Mouse (Mus musculus): ENCODE results near the gene Rccd1. TPM values are rescaled to one million over a fixed set of nuclear protein-coding genes. Genes with fewer than 3 reads are reported as not detected.

The Rccd1 gene
- polyA plus RNA-seq, 1 experiment from 2014 or later = 7.0 TPM

DNA sequence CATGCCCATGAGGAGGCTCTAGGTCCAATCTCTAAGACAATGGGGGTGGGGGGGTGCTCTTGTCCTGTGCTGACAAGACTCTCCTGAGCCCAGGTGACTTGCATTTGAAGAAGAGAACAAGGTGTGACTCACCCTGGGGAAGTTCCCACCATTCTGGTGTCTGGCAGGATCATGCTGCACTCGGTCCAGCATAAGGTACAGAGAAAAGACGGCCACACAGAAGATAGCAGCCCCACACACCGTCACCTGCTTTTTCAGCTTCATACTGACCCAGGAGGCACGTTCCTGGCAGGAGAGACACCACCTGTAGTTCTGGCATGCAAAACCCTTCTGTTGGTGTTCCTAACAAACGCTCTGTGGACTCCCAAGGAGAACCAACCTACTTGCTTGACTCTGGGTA lies 45.2 kb upstream of the Rccd1 start:
- H3K27me3 ChIP-seq (replicated peaks; ENCODE audit: control insufficient read depth, insufficient read depth, low read length) = no peaks in the 10 kb centered on the region
- WGBS = 67% methylated on average over 5 of the region's 5 CpGs
- DNase-seq (ENCODE audit: low spot score) = no peak
- H3K9me3 ChIP-seq (replicated peaks; ENCODE audit: control insufficient read depth, low read length) = no peaks in the 10 kb centered on the region
- no peak overlapping the region for H3K27ac ChIP-seq (ENCODE audit: low read depth, low read length)
- no peak overlapping the region for H3K9ac ChIP-seq (ENCODE audit: low read length)
- H3K4me2 ChIP-seq (ENCODE audit: low read length) = peak overlapping the region; percentile 68
- H3K36me3 ChIP-seq (ENCODE audit: control insufficient read depth, insufficient read depth, low read length) = peaks cover 32% of the 10 kb centered on the region
- H3K4me3 ChIP-seq (ENCODE audit: low read depth, low read length) = 0 out of 2 replicates have a peak overlapping the region, but pooled peaks have one; percentile 89
- H3K4me1 ChIP-seq (ENCODE audit: control insufficient read depth, insufficient read depth, low read length) = 0 out of 2 replicates have a peak, but pooled peaks cover 2% of the 10 kb centered on the region
- no peak for ATAC-seq

DNA sequence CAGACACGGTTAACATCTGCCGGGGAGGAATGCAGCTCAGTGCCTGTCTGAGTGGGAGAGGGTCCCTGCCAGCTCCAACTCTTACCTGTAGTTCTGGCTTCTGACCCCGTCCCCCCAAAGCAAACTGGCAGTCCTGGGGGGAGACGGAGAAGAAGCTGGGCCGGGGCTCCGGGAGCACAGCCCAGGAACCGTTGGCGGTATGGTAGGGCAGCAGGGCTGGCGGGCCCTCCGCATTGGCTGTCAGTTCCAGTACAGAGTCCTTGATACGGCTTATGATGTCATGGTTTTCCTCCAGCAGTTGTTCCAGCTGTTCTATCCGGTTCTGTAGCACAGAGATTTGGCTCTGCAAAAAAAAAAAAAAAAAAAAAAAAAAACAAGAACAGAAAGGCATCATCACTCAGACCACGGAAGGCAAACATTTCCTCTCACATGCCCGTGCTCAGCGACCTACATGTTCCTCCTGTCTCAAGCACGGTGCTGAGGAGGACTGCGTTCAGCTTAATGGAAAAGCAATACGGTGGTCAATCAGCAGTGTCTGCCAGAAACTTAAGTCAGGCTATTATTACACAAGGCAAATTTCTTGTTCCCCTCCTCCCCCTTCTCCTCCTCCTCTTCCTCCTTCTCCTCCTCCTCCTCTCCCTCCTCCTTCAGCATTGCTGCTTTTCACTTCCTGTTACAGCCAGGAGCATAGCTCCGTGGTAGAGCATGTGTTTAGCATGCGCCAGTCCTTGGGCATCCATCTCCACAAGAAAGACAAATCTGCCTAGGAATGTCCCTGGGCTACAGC lies 44.6 kb upstream of the Rccd1 start:
- 0 out of 2 replicates have a peak, but pooled peaks cover 2% of the 10 kb centered on the region for H3K4me1 ChIP-seq (ENCODE audit: control insufficient read depth, insufficient read depth, low read length)
- no peak overlapping the region for H3K27ac ChIP-seq (ENCODE audit: low read depth, low read length)
- ATAC-seq (no peak), DNase-seq (ENCODE audit: low spot score) (no peak)
- no peak overlapping the region for H3K4me3 ChIP-seq (ENCODE audit: low read depth, low read length)
- H3K27me3 ChIP-seq (replicated peaks; ENCODE audit: control insufficient read depth, insufficient read depth, low read length) = no peaks in the 10 kb centered on the region
- peaks cover 38% of the 10 kb centered on the region for H3K36me3 ChIP-seq (ENCODE audit: control insufficient read depth, insufficient read depth, low read length)
- H3K9me3 ChIP-seq (replicated peaks; ENCODE audit: control insufficient read depth, low read length) = no peaks in the 10 kb centered on the region
- H3K4me2 ChIP-seq (ENCODE audit: low read length) = no peak overlapping the region
- 88% methylated on average over 20 of the region's 20 CpGs for WGBS
- no peak overlapping the region for H3K9ac ChIP-seq (ENCODE audit: low read length)

DNA sequence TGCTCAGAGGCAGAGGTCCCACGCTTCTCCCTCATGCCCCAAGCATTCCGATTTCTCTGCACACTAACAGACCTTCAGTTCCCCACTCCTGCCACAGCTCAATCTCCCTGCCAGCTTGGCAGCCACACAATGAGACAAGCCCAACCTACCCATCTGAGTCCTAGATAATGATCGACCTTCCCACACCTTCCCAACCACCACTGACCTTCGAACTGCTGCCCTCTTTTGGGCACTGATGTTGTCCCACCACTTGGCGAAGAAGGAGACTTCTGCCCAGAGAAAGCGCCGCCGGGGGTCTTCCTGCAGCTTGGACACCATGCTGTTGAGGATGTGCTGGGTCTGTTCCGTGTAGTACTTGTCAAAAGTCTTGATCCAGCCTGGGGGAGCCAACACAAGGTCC lies 43.8 kb upstream of the Rccd1 start:
- ATAC-seq = no peak
- WGBS = 90% methylated on average over 9 of the region's 9 CpGs

DNA sequence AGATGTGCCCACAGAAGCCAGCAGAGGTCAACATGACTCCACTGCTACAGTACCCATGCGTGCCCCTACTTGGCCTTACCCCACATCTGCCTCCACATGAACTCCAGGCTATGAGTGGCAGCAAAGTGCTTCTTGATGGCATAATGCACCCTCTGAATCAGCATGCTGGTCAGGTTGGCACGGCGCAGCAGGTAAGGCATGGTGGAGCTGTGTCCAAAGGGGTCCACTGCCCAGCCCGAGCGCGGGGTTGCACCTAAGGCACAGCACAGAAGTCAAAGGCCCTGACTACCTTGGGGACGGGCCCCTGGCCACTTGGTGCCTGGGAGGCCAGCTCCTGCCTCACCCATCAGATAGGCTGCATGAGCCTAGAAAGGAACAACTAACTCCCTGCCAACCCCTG lies 43.0 kb upstream of the Rccd1 start:
- WGBS = 98% methylated on average over 7 of the region's 7 CpGs
- Histone ChIP-seq H3K36me3 (ENCODE audit: control insufficient read depth, insufficient read depth, low read length) (peaks cover 54% of the 10 kb centered on the region), H3K9me3 (replicated peaks; ENCODE audit: control insufficient read depth, low read length) (no peaks in the 10 kb centered on the region), H3K4me2 (ENCODE audit: low read length) (no peak overlapping the region), H3K27ac (ENCODE audit: low read depth, low read length) (no peak overlapping the region), H3K9ac (ENCODE audit: low read length) (no peak overlapping the region), H3K4me3 (ENCODE audit: low read depth, low read length) (no peak overlapping the region), H3K27me3 (replicated peaks; ENCODE audit: control insufficient read depth, insufficient read depth, low read length) (no peaks in the 10 kb centered on the region), H3K4me1 (ENCODE audit: control insufficient read depth, insufficient read depth, low read length) (0 out of 2 replicates have a peak, but pooled peaks cover 2% of the 10 kb centered on the region)
- DNase-seq (ENCODE audit: low spot score) (no peak), ATAC-seq (no peak)

More for the DNA sequence above, 43.8 kb upstream of the Rccd1 start:
- Histone ChIP-seq H3K4me1 (ENCODE audit: control insufficient read depth, insufficient read depth, low read length) (0 out of 2 replicates have a peak, but pooled peaks cover 2% of the 10 kb centered on the region), H3K36me3 (ENCODE audit: control insufficient read depth, insufficient read depth, low read length) (peaks cover 46% of the 10 kb centered on the region), H3K4me2 (ENCODE audit: low read length) (no peak overlapping the region), H3K27ac (ENCODE audit: low read depth, low read length) (no peak overlapping the region), H3K9ac (ENCODE audit: low read length) (no peak overlapping the region), H3K4me3 (ENCODE audit: low read depth, low read length) (no peak overlapping the region), H3K27me3 (replicated peaks; ENCODE audit: control insufficient read depth, insufficient read depth, low read length) (no peaks in the 10 kb centered on the region), H3K9me3 (replicated peaks; ENCODE audit: control insufficient read depth, low read length) (no peaks in the 10 kb centered on the region)
- no peak for DNase-seq (ENCODE audit: low spot score)

DNA sequence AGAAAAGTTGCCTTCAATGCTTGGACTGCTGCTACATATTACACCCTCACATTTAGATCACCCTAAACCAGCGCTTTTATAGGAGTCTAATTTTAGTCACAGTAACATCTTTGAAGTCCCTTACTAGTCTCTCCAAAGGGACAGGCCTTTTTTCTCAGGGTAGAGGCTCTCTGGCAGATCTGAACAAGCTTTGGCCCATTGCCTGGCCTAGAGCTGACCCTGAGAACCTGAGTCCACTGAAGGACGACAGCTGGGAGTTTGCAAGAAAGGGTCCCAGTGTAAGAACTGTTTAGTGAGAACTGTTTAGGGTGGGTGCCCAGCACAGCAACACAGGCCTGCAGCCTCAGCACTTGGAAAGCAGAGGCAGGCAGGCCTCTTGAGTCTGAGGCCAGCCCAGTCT lies 41.5 kb upstream of the Rccd1 start:
- peaks cover 69% of the 10 kb centered on the region for H3K36me3 ChIP-seq (ENCODE audit: control insufficient read depth, insufficient read depth, low read length)
- ATAC-seq (no peak), DNase-seq (ENCODE audit: low spot score) (no peak)
- H3K4me2 ChIP-seq (ENCODE audit: low read length) = no peak overlapping the region
- 0 out of 2 replicates have a peak, but pooled peaks cover 2% of the 10 kb centered on the region for H3K4me1 ChIP-seq (ENCODE audit: control insufficient read depth, insufficient read depth, low read length)
- no peak overlapping the region for H3K9ac ChIP-seq (ENCODE audit: low read length)
- H3K27me3 ChIP-seq (replicated peaks; ENCODE audit: control insufficient read depth, insufficient read depth, low read length) = no peaks in the 10 kb centered on the region
- 88% methylated on average over 2 of the region's 2 CpGs for WGBS
- no peak overlapping the region for H3K27ac ChIP-seq (ENCODE audit: low read depth, low read length)
- H3K9me3 ChIP-seq (replicated peaks; ENCODE audit: control insufficient read depth, low read length) = no peaks in the 10 kb centered on the region
- H3K4me3 ChIP-seq (ENCODE audit: low read depth, low read length) = no peak overlapping the region

DNA sequence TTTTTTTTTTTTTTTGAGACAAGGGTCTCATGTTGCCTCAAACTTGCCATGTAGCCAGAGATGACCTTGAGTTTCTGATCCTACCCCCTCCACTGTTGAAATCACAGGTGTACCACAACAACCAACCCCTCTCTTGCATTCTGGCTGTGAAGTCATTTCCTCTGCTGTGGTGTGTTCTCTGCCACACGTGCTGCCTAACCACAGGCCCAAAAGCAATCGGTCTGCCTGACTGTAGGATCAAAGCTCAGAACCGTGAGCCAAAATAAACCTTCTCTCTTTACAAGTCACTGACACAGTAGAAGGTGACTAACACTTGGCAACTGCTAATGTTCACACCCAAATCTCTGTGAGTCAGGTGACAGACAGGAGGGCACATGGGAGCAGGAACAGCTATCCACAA lies 36.2 kb upstream of the Rccd1 start:
- H3K4me1 ChIP-seq (ENCODE audit: control insufficient read depth, insufficient read depth, low read length) = no peaks in the 10 kb centered on the region
- no peaks in the 10 kb centered on the region for H3K27me3 ChIP-seq (replicated peaks; ENCODE audit: control insufficient read depth, insufficient read depth, low read length)
- no peak overlapping the region for H3K4me2 ChIP-seq (ENCODE audit: low read length)
- DNase-seq (ENCODE audit: low spot score) (no peak), ATAC-seq (no peak)
- H3K36me3 ChIP-seq (ENCODE audit: control insufficient read depth, insufficient read depth, low read length) = peaks cover 79% of the 10 kb centered on the region
- no peak overlapping the region for H3K27ac ChIP-seq (ENCODE audit: low read depth, low read length)
- WGBS = 83% methylated on average over 3 of the region's 3 CpGs
- no peaks in the 10 kb centered on the region for H3K9me3 ChIP-seq (replicated peaks; ENCODE audit: control insufficient read depth, low read length)
- H3K9ac ChIP-seq (ENCODE audit: low read length) = no peak overlapping the region
- H3K4me3 ChIP-seq (ENCODE audit: low read depth, low read length) = no peak overlapping the region

DNA sequence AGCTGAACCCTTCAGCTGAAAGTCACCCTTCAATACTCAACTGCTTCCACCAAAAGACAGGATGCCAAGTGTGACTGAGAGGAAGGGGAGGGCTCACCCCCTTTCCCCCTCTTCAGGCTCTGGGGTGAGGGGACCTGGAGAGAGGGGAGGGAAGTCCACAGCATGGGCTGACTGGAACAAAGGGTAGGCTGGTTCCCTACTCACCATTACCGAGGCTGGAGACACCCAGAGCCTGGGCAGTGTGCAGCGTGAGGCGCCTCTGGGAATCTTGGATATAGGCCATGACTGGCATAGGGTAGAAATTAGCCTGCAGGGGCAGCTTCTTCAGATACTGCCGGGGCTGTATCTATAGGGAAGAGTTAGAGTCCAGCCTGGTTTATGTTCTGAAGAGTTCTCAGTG lies 33.8 kb upstream of the Rccd1 start:
- Histone ChIP-seq H3K4me3 (ENCODE audit: low read depth, low read length) (no peak overlapping the region), H3K27ac (ENCODE audit: low read depth, low read length) (no peak overlapping the region), H3K36me3 (ENCODE audit: control insufficient read depth, insufficient read depth, low read length) (peaks cover 75% of the 10 kb centered on the region), H3K9me3 (replicated peaks; ENCODE audit: control insufficient read depth, low read length) (no peaks in the 10 kb centered on the region), H3K4me2 (ENCODE audit: low read length) (no peak overlapping the region), H3K4me1 (ENCODE audit: control insufficient read depth, insufficient read depth, low read length) (no peaks in the 10 kb centered on the region), H3K9ac (ENCODE audit: low read length) (no peak overlapping the region), H3K27me3 (replicated peaks; ENCODE audit: control insufficient read depth, insufficient read depth, low read length) (no peaks in the 10 kb centered on the region)
- no peak for ATAC-seq
- DNase-seq (ENCODE audit: low spot score) = no peak
- WGBS = 53% methylated on average over 4 of the region's 4 CpGs

DNA sequence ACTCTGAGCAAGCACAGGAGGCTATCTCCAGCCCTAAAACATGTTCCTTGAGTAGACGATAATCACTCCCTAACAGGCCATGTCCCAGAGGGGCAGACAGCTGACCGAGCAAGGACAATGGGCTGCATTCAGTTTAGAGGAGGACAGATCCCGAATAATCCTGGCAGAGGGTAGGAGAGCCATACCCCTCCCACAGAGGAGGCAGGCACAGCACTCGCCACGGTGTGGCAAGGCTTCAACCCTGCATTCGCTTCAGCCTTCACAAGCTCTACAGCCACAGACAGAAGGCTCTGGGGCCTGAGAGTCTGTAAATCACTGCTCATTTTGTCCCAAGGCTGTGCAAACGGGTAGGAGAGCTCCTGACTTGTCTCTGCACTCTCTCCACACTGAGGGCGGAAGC lies 32.9 kb upstream of the Rccd1 start:
- 13% methylated on average over 8 of the region's 8 CpGs for WGBS
- Histone ChIP-seq H3K4me2 (ENCODE audit: low read length) (no peak overlapping the region), H3K27ac (ENCODE audit: low read depth, low read length) (peak overlapping the region; percentile 44; the same call in 1 of the 2 replicates), H3K4me1 (ENCODE audit: control insufficient read depth, insufficient read depth, low read length) (no peaks in the 10 kb centered on the region), H3K9me3 (replicated peaks; ENCODE audit: control insufficient read depth, low read length) (no peaks in the 10 kb centered on the region), H3K4me3 (ENCODE audit: low read depth, low read length) (no peak overlapping the region), H3K9ac (ENCODE audit: low read length) (no peak overlapping the region), H3K36me3 (ENCODE audit: control insufficient read depth, insufficient read depth, low read length) (peaks cover 75% of the 10 kb centered on the region), H3K27me3 (replicated peaks; ENCODE audit: control insufficient read depth, insufficient read depth, low read length) (no peaks in the 10 kb centered on the region)
- DNase-seq (ENCODE audit: low spot score) (peak; percentile 30), ATAC-seq (no peak)

DNA sequence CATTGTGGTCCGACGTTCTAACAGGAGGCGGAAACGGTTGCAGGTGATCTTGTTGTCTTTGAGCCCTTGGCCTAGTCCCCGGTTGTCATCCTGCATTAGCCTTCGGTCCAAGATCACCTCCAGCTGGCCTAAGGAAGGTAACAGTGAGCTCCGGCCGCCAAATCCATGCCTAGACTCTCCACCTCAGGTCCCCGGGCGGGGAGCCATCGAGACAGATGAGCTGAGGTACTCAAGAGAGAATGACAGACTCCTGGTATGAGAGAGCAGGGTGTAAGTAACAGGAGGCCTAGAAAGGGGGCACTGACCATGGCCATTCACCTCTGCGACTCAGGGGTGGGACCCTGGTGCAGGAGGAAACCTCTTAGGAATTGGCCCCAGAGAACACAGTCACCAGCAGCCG lies 32.1 kb upstream of the Rccd1 start:
- H3K27ac ChIP-seq (ENCODE audit: low read depth, low read length) = no peak overlapping the region
- no peak for DNase-seq (ENCODE audit: low spot score)
- H3K9ac ChIP-seq (ENCODE audit: low read length) = no peak overlapping the region
- H3K9me3 ChIP-seq (replicated peaks; ENCODE audit: control insufficient read depth, low read length) = no peaks in the 10 kb centered on the region
- H3K4me3 ChIP-seq (ENCODE audit: low read depth, low read length) = no peak overlapping the region
- peaks cover 74% of the 10 kb centered on the region for H3K36me3 ChIP-seq (ENCODE audit: control insufficient read depth, insufficient read depth, low read length)
- no peaks in the 10 kb centered on the region for H3K4me1 ChIP-seq (ENCODE audit: control insufficient read depth, insufficient read depth, low read length)
- no peak overlapping the region for H3K4me2 ChIP-seq (ENCODE audit: low read length)
- H3K27me3 ChIP-seq (replicated peaks; ENCODE audit: control insufficient read depth, insufficient read depth, low read length) = no peaks in the 10 kb centered on the region
- ATAC-seq = no peak
- WGBS = 88% methylated on average over 13 of the region's 13 CpGs

Data from forebrain, embryonic 14.5 days (tissue).